Mouse (Mus musculus) small intestine, adult 2 months (tissue): Measurements from ENCODE around the gene Sik3. TPM values are rescaled to one million over a fixed set of nuclear protein-coding genes. Genes with fewer than 3 reads are reported as not detected.
A peak's percentile ranks its signal among the peaks of the same experiment; 100 is the strongest.
"Not testable (repeated sequence)": the region's sequence is repeated elsewhere in the genome, so short reads cannot be mapped to it uniquely, and the experiment has no call there.

Source experiments
- H3K27ac ChIP-seq: fragments of 200-500 bp; 2 replicates; pipeline ENCODE4 v1.5.1; 2012; ENCODE audit warnings: low read depth, low read length, control low read depth, inconsistent platforms; ENCODE audit not compliant: insufficient read depth
- H3K27me3 ChIP-seq: fragments of 200-500 bp; 2 replicates; pipeline ENCODE4 v1.6.1; 2012; ENCODE audit warnings: mild to moderate bottlenecking, moderate library complexity, low read length, inconsistent platforms; ENCODE audit not compliant: control insufficient read depth, insufficient read depth
- H3K36me3 ChIP-seq: fragments of 200-500 bp; 2 replicates; pipeline ENCODE4 v1.6.1; 2012; ENCODE audit warnings: mild to moderate bottlenecking, low read length, control low read depth, inconsistent platforms; ENCODE audit not compliant: control insufficient read depth, insufficient read depth
- H3K4me1 ChIP-seq: fragments of 200-500 bp; 2 replicates; pipeline ENCODE4 v1.6.1; 2012; ENCODE audit warnings: low read length, inconsistent platforms, mixed read lengths; ENCODE audit not compliant: control insufficient read depth, insufficient read depth, insufficient read length
- H3K4me3 ChIP-seq: fragments of 200-500 bp; 2 replicates; pipeline ENCODE4 v1.5.1; 2012; ENCODE audit warnings: low read depth, mild to moderate bottlenecking, control low read depth, inconsistent platforms, low read length, moderate library complexity
- CTCF ChIP-seq: fragments of 200-500 bp; IDR thresholded peaks from 2 replicates; pipeline ENCODE4 v1.5.1; 2012; ENCODE audit warnings: low read depth, mild to moderate bottlenecking, control low read depth, inconsistent platforms, low read length, moderate library complexity, mixed read lengths; ENCODE audit not compliant: insufficient replicate concordance, insufficient read length; ENCODE audit errors: extremely low read depth
- POLR2A ChIP-seq: fragments of 200-500 bp; IDR thresholded peaks from 2 replicates; pipeline ENCODE4 v1.6.1; 2012; ENCODE audit warnings: low read depth, mild to moderate bottlenecking, control low read depth, inconsistent platforms, low read length, moderate library complexity
- WGBS: fragments of 180-500 bp; shearing (Covaris S2); methylation state at CpG from one replicate; pipeline ENCODE4 v1.1.7; 2018; 5-methylcytosine and 5-hydroxymethylcytosine counted together
- polyA plus RNA-seq: library from polyadenylated mRNA; depleted of rRNA; stranded (reverse); fragments of >200 nt; gene quantifications from 2 replicates; pipeline ENCODE4 v1.2.3, GENCODE M21; 2012

Gene Sik3
- polyA plus RNA-seq, 1 experiment, result 14.5 TPM

DNA sequence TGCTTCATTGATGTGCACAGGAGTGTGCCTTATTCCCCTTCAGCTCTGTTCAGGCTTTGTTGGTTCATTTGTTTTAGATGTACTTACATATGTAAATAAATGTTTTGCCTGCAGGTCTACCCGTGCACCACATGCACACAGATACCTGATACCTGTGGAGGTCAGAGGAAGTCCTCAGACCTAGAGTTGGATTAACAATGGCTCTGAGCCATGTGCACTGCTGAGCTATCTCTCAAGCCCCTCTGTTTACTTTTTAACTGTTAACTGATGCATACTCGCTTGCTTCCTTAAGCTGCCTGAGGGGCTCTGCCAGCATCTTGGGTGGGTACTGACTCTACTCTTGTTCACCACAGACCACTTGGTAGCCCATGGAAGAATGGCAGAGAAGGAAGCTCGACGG, 142.4 kb downstream of the Sik3 start:
- no peak for TF ChIP-seq CTCF
- no peak for TF ChIP-seq POLR2A
- peaks cover 19% of the 10 kb centered on the region for H3K4me1 ChIP-seq
- H3K36me3 ChIP-seq, result peaks cover 6% of the 10 kb centered on the region
- no peaks in the 10 kb centered on the region for H3K27me3 ChIP-seq
- H3K4me3 ChIP-seq, result no peak overlapping the region
- 0 out of 2 replicates have a peak overlapping the region, but pooled peaks have one; percentile 26 for H3K27ac ChIP-seq
- WGBS, result 63% methylated on average over 4 of the region's 4 CpGs

DNA sequence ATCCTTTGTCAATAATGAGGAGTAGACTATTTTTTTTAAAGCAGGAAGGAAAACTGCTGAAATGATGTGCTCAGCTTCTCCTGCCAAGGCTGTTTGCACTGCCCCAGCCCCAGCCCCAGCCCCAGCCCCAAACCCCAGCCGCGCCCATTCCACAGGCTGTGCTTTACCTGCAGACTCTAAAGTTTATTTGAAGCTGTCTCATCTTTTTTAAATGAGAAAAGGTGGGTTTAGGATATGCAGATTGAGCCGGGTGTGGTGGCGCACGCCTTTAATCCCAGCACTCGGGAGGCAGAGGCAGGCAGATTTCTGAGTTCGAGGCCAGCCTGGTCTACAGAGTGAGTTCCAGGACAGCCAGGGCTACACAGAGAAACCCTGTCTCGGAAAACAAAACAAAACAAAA, 143.2 kb downstream of the Sik3 start:
- H3K4me1 ChIP-seq, result peaks cover 13% of the 10 kb centered on the region; the same call in 1 of the 2 replicates
- H3K27ac ChIP-seq, H3K36me3 ChIP-seq, H3K4me3 ChIP-seq, H3K27me3 ChIP-seq: not testable (repeated sequence)
- WGBS, result 94% methylated on average over 8 of the region's 8 CpGs

DNA sequence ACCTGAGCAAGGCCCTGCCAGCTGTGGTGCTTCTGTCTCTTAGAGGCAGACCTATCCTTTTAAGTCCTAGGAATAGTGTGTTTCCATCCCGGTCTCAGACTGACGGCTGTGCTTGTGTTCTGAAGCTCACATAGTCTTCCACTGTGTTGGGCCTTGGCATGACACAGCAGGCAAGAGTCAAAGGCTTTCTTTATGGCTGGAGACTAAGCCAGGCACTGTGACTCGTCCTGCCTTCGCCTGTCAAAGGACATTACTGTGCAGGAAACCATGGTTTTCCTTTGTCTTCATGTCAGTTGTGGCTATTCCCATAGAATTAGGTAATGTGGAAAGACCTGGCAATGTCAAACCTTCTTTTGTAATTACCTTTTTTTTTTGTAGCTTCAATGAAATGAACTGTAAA, 144.1 kb downstream of the Sik3 start:
- H3K4me1 ChIP-seq, result peaks cover 5% of the 10 kb centered on the region; the same call in 1 of the 2 replicates
- WGBS, result 73% methylated on average over 4 of the region's 4 CpGs
- no peaks in the 10 kb centered on the region for H3K27me3 ChIP-seq
- peaks cover 6% of the 10 kb centered on the region for H3K36me3 ChIP-seq
- TF ChIP-seq CTCF, result no peak
- TF ChIP-seq POLR2A, result no peak
- H3K27ac ChIP-seq, result no peak overlapping the region; the same call in 1 of the 2 replicates
- H3K4me3 ChIP-seq, result no peak overlapping the region

DNA sequence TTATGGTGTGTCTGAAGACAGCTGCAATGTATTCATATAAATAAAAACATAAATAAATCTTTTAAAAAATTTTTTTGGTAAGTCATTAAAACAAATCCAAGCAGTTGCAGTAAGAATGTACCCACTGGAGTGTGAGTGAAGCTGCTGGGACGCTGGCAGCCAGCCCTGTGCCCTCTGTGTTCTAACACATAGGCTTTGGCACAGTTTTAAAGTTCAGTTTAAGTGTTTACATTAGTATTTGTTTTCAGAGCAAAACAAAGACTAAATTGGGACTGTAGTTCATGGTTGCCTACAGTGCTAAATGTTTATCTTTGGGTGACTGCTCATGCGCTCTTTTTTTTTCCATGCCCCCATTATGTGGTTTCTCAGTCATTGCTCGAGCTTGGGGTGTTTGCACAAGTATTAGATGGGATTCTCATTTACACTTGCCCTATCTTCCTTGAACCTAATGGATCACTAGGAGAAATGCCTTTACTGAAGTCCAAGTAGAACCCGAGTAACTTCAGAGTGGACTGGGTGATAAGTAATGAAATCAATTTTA, 145.7 kb downstream of the Sik3 start:
- no peak for TF ChIP-seq CTCF
- TF ChIP-seq POLR2A, result no peak
- peaks cover 3% of the 10 kb centered on the region; the same call in 1 of the 2 replicates for H3K4me1 ChIP-seq
- H3K27ac ChIP-seq, result no peak overlapping the region
- H3K36me3 ChIP-seq, result peaks cover 6% of the 10 kb centered on the region
- 59% methylated on average over 4 of the region's 4 CpGs for WGBS
- H3K4me3 ChIP-seq, result no peak overlapping the region
- no peaks in the 10 kb centered on the region for H3K27me3 ChIP-seq

DNA sequence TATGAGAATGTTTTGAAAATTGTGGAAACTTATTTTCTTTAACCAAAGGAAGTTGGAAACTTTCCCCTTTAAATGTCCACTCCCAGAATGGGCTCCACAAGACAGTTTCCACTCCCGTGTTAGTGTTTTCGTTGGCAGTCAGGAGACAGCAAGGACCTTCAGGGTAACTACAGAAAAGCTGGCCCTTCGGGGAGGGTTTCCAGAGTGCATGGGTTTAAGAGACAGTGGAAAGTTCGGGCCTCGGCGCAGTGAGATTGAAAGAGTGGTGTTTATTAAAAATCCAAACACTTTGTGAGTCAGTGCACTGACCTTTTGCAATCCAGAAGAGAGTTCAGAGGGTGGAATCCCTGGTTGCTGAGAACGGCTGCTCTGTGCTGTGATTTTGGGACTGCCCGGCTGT, 150.8 kb downstream of the Sik3 start:
- H3K4me3 ChIP-seq, result no peak overlapping the region
- TF ChIP-seq CTCF, result no peak
- no peak for TF ChIP-seq POLR2A
- H3K27me3 ChIP-seq, result no peaks in the 10 kb centered on the region
- H3K4me1 ChIP-seq, result no peaks in the 10 kb centered on the region
- WGBS, result 81% methylated on average over 8 of the region's 8 CpGs
- no peaks in the 10 kb centered on the region for H3K36me3 ChIP-seq
- peak overlapping the region; percentile 6; the same call in 1 of the 2 replicates for H3K27ac ChIP-seq

DNA sequence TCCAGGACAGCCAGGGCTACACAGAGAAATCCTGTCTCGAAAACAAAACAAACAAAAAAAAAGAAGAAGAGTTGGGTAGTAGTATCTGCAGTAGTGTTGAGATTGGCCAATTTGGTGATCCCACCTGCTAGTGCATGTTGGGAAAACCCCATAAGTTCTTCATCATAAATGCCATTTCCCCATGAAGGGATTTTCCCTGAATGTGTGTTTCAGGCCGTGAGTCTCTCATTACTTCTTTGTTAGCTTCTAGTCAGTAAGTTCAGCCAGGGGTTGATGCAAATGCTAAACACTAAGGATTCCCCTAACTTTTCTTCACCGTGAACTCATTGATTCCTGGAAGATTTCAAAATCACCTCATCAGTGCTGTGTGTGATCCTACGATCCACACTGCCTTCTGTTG, 156.2 kb downstream of the Sik3 start:
- Histone ChIP-seq H3K4me3 (no peak overlapping the region), H3K36me3 (no peaks in the 10 kb centered on the region), H3K27me3 (no peaks in the 10 kb centered on the region), H3K4me1 (no peaks in the 10 kb centered on the region), H3K27ac (no peak overlapping the region)
- 77% methylated on average over 4 of the region's 4 CpGs for WGBS
- TF ChIP-seq CTCF, result no peak
- TF ChIP-seq POLR2A, result no peak

DNA sequence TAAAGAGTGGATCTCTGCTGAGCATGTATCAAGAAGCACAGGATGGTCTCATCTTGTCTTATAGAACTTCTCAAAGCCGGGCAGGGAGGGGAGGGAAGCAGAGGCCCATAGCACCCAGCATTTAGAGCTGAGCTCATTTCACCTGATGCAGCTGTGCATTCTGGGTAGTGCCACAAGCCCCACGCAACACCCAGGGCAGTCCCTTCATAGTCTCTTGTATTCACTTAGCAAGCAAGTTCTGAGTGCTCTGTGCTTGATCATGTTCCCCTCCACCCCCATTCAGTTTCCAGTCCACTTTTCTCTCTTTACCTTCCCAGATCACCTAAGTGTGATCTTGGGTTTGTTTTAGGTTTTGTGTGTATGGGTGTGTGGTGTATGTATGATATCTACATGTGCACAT, 159.6 kb downstream of the Sik3 start:
- WGBS, result 88% methylated on average over 2 of the region's 2 CpGs

DNA sequence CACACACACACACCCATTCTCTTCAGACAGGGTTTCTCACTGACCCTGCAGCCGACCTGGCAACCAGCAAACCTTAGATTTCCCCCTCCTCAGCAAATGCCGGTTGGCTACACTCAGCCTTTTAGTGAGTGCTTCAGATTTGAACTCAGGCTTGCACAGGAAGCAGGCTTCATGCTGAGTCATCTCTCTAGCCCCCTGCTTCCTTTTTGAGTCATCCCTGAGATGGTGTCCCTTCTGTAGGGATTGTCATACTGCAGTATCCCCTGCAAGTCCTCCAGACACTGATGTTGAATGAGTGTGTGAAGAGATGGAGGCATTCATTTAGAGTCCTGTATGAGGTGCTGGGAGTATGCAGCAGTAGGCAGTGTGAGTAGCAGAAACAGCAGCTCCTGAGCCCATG, 160.3 kb downstream of the Sik3 start:
- 45% methylated on average over 2 of the region's 2 CpGs for WGBS
- no peak for TF ChIP-seq CTCF
- no peak for TF ChIP-seq POLR2A
- Histone ChIP-seq H3K36me3 (no peaks in the 10 kb centered on the region; the same call in 1 of the 2 replicates), H3K4me1 (peaks cover 3% of the 10 kb centered on the region; the same call in 1 of the 2 replicates), H3K4me3 (no peak overlapping the region), H3K27ac (no peak overlapping the region), H3K27me3 (no peaks in the 10 kb centered on the region)

More for the DNA sequence above, 159.6 kb downstream of the Sik3 start:
- Histone ChIP-seq H3K4me3 (no peak overlapping the region), H3K36me3 (no peaks in the 10 kb centered on the region), H3K27ac (no peak overlapping the region), H3K4me1 (peaks cover 3% of the 10 kb centered on the region; the same call in 1 of the 2 replicates), H3K27me3 (no peaks in the 10 kb centered on the region)
- TF ChIP-seq POLR2A (no peak), CTCF (no peak)
